Mouse (Mus musculus): ENCODE measurements at regions not wholly inside any gene's neighbourhood (a gene's known extent, or its start where the extent isn't known, plus 50 kb on each side); places are given as distances from the start of the nearest gene placed in this dataset.

GRCm38 (mm10) chr4:94173096-94173495 is 383.2 kb upstream of the Gm10306 start:
- CTCF ChIA-PET, result no interaction called here
- POLR2A ChIA-PET, result no interaction called here

- POLR2A ChIA-PET, result no interaction called here
- CTCF ChIA-PET, result interaction anchor here in 1 of 4 experiments (0.6 kb wide), 1 partner anchor 1054 kb away, joined by 4 read pairs; no protein-coding TSS in a partner anchor
These were observed 369.3 kb upstream of the Gm10306 start for GRCm38 (mm10) chr4:94186997-94187396.

GRCm38 (mm10) chr4:94188354-94188753 is 368.0 kb upstream of the Gm10306 start:
- CTCF ChIA-PET, result no interaction called here
- POLR2A ChIA-PET, result no interaction called here

- POLR2A ChIA-PET, result no interaction called here
These were observed 367.5 kb upstream of the Gm10306 start for GRCm38 (mm10) chr4:94188888-94189287.

GRCm38 (mm10) chr4:94190940-94191339 is 365.4 kb upstream of the Gm10306 start:
- CTCF ChIA-PET, result no interaction called here
- POLR2A ChIA-PET, result no interaction called here

More at GRCm38 (mm10) chr4:94188888-94189287, 367.5 kb upstream of the Gm10306 start:
- CTCF ChIA-PET, result no interaction called here

GRCm38 (mm10) chr4:94216265-94216664 is 340.1 kb upstream of the Gm10306 start:
- POLR2A ChIA-PET, result no interaction called here
- CTCF ChIA-PET, result no interaction called here

- ChIA-PET CTCF (no interaction called here), POLR2A (no interaction called here)
These were observed 320.6 kb upstream of the Gm10306 start for GRCm38 (mm10) chr4:94235650-94236206.

- POLR2A ChIA-PET, result no interaction called here
- CTCF ChIA-PET, result no interaction called here
These were observed 300.3 kb upstream of the Gm10306 start for GRCm38 (mm10) chr4:94256026-94256425.

- POLR2A ChIA-PET, result no interaction called here
- CTCF ChIA-PET, result no interaction called here
These were observed 295.2 kb upstream of the Gm10306 start for GRCm38 (mm10) chr4:94261136-94261535.

- CTCF ChIA-PET, result no interaction called here
These were observed 274.6 kb upstream of the Gm10306 start for GRCm38 (mm10) chr4:94281732-94282131.

GRCm38 (mm10) chr4:94292150-94292549 is 264.2 kb upstream of the Gm10306 start:
- CTCF ChIA-PET, result no interaction called here
- POLR2A ChIA-PET, result interaction anchor here in 1 of 4 experiments (0.5 kb wide), 1 partner anchor 762 kb away, joined by 4 read pairs; no protein-coding TSS in a partner anchor

More at GRCm38 (mm10) chr4:94281732-94282131, 274.6 kb upstream of the Gm10306 start:
- POLR2A ChIA-PET, result interaction anchor here in 1 of 4 experiments (0.6 kb wide), 1 partner anchor 148 kb away, joined by 3 read pairs; no protein-coding TSS in a partner anchor

GRCm38 (mm10) chr4:94317298-94317697 is 239.0 kb upstream of the Gm10306 start:
- ChIA-PET CTCF (no interaction called here), POLR2A (no interaction called here)

GRCm38 (mm10) chr4:94326759-94327158 is 229.6 kb upstream of the Gm10306 start:
- CTCF ChIA-PET, result no interaction called here
- POLR2A ChIA-PET, result no interaction called here

- ChIA-PET POLR2A (no interaction called here), CTCF (no interaction called here)
These were observed 213.0 kb upstream of the Gm10306 start for GRCm38 (mm10) chr4:94343331-94343730.

GRCm38 (mm10) chr4:94349273-94349672 is 207.1 kb upstream of the Gm10306 start:
- CTCF ChIA-PET, result no interaction called here
- POLR2A ChIA-PET, result no interaction called here

GRCm38 (mm10) chr4:94356982-94357381 is 199.4 kb upstream of the Gm10306 start:
- ChIA-PET POLR2A (no interaction called here), CTCF (no interaction called here)

- ChIA-PET POLR2A (no interaction called here), CTCF (no interaction called here)
These were observed 195.4 kb upstream of the Gm10306 start for GRCm38 (mm10) chr4:94360810-94361527.

GRCm38 (mm10) chr4:94361528-94362217 is 194.7 kb upstream of the Gm10306 start:
- CTCF ChIA-PET, result no interaction called here

GRCm38 (mm10) chr4:94365375-94365774 is 191.0 kb upstream of the Gm10306 start:
- POLR2A ChIA-PET, result no interaction called here
- CTCF ChIA-PET, result no interaction called here

More at GRCm38 (mm10) chr4:94361528-94362217, 194.7 kb upstream of the Gm10306 start:
- POLR2A ChIA-PET, result no interaction called here

- ChIA-PET POLR2A (interaction anchor here in 1 of 4 experiments (0.5 kb wide), 1 partner anchor 1595 kb away, joined by 3 read pairs; no protein-coding TSS in a partner anchor), CTCF (no interaction called here)
These were observed 189.2 kb upstream of the Gm10306 start for GRCm38 (mm10) chr4:94367174-94367573.

- ChIA-PET POLR2A (interaction anchor here in 1 of 4 experiments (0.9 kb wide), 1 partner anchor 14 kb away, joined by 3 read pairs; no protein-coding TSS in a partner anchor), CTCF (no interaction called here)
These were observed 185.4 kb upstream of the Gm10306 start for GRCm38 (mm10) chr4:94370981-94371380.
